Mouse (Mus musculus) cortical plate, adult 2 months (tissue): ENCODE measurements around the gene Asprv1.

ENCODE experiments used
- CTCF ChIP-seq: fragments of 200-500 bp; IDR thresholded peaks from 2 replicates; pipeline ENCODE4 v1.5.1; 2011; ENCODE audit warnings: mild to moderate bottlenecking, control low read depth, low read length; ENCODE audit not compliant: insufficient read depth; ENCODE audit errors: extremely low read depth
- POLR2A ChIP-seq: fragments of 200-500 bp; IDR thresholded peaks from 2 replicates; pipeline ENCODE4 v1.6.1; 2011; ENCODE audit warnings: mild to moderate bottlenecking, low read length, control low read depth; ENCODE audit not compliant: insufficient read depth; ENCODE audit errors: extremely low read depth

GRCm38 (mm10) chr6:86660161-86660877 lies 32.4 kb downstream of the Asprv1 start:
- TF ChIP-seq POLR2A (no peak), CTCF (no peak)
